Comparison of ENCODE assay signal across 15 mouse cellular contexts in genomic region chr2:161044492-161045201, GRCm38 (mm10).
DNase-seq lines count a peak whose midpoint lies in the region.
"Had no signal": no experiment of that assay in that cellular context is flagged by ENCODE, and none has a peak within 500 bp of the region (broad histone marks: within the 10 kb centered on the region; RNA-seq: fewer than 3 reads in every experiment).

No protein-coding gene starts in this region.

- DNase-seq in cerebellum, adult 9-10 months, result peak; percentile 17
- no peak for DNase-seq in cerebellum, postnatal 14 days
- DNase-seq in layer of hippocampus, adult 11-12 months (ENCODE audit: low spot score), result peak; percentile 27
- no peak for DNase-seq in layer of hippocampus, postnatal 10 days (ENCODE audit: low spot score in 2 of 2)
- DNase-seq in right cerebral cortex, adult 18-20 months, result peak; percentile 6
- no peak for DNase-seq in right cerebral cortex, postnatal 14 days
- no peak for DNase-seq in cerebellum, adult 18-20 months
- DNase-seq in MN1 (ENCODE audit: low spot score), result no peak
- DNase-seq: cerebellum, adult 11 months; heart, postnatal 4 days; kidney, adult 8-10 months; kidney, postnatal 25 days; lung, embryonic 14.5 days; lung, postnatal 4 days; thymus, postnatal 14 days had no signal

Comparison
In these comparisons a context has a peak if more than half of its experiments do, and no peak if none do; other contexts are left out.
1. DNase-seq: peak in cerebellum, adult 9-10 months (single experiment), layer of hippocampus, adult 11-12 months (single experiment) and right cerebral cortex, adult 18-20 months (single experiment); none in cerebellum, postnatal 14 days (0 of 2), layer of hippocampus, postnatal 10 days (0 of 2), right cerebral cortex, postnatal 14 days (single experiment), cerebellum, adult 18-20 months (0 of 2) and MN1 (single experiment).